Comparison of ENCODE assay signal across 9 mouse cellular contexts in the genomic region with DNA sequence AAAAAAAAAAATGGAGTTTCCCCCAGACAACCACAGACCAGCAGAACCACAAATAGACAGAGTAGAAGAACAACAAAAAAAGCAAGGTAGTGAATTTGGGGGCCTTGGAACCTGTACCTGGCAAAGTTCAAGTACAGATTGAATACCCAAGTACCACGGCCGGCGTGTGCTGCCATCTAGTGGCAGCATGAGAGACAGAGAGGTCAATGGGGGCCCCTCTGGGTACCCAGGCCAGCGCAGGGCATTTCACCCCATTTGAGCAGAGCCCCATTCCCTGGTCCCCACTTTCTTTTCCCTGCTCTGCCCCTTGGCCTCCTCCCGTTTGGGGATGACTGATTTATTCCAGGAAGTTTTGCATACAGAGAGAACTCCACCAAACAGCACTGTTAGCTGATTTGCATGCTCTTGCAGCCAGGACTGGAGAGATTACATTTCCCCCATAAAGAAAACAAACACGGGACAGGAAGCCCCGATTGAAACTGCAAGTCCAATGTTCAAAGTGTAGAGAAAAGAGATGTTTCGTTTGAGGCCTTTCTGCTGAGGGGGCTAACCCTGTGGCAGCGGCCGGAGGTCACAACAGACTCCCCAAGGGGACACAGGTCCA. TPM values are rescaled to one million over a fixed set of nuclear protein-coding genes. Genes with fewer than 3 reads are reported as not detected.
A peak's percentile ranks its signal among the peaks of the same experiment; 100 is the strongest.
DNase-seq lines count a peak whose midpoint lies in the region; ATAC-seq and TF ChIP-seq lines count a peak whose summit lies in the region.
"Had no signal": no experiment of that assay in that cellular context is flagged by ENCODE, and none has a peak within 500 bp of the region (broad histone marks: within the 10 kb centered on the region; RNA-seq: fewer than 3 reads in every experiment).

No protein-coding gene starts in this region.

- 23% methylated on average over 10 of the region's 10 CpGs for WGBS in limb, embryonic 14.5 days

- 0 out of 2 replicates have a peak overlapping the region, but pooled peaks have one; percentile 16 for H3K9ac ChIP-seq in limb, embryonic 14.5 days (ENCODE audit: low read depth, low read length, severe bottlenecking)

- no peaks in the 10 kb centered on the region for H3K9me3 ChIP-seq in limb, embryonic 14.5 days (ENCODE audit: control insufficient read depth, low read length)

- peaks cover 22% of the 10 kb centered on the region; the same call in 1 of the 2 replicates for H3K27me3 ChIP-seq in limb, embryonic 14.5 days (ENCODE audit: control insufficient read depth, insufficient read depth, low read length)

- H3K4me1 ChIP-seq in limb, embryonic 14.5 days (ENCODE audit: control insufficient read depth, insufficient read depth, low read length): no peaks in the 10 kb centered on the region

- H3K4me3 ChIP-seq in limb, embryonic 14.5 days (replicated peaks; ENCODE audit: low read length): no peak overlapping the region

- peak; percentile 60 to 70 for DNase-seq in cerebellum, postnatal 14 days
- DNase-seq in layer of hippocampus, postnatal 25 days (ENCODE audit: extremely low spot score in 1 of 2, low spot score in 1 of 2): peak; percentile 14 to 16
- no peak for DNase-seq in layer of hippocampus, adult 9-11 months
- DNase-seq in brain, adult 2 months (ENCODE audit: low read depth, low spot score): peak; percentile 15
- DNase-seq in limb, embryonic 14.5 days (ENCODE audit: low spot score): no peak
- DNase-seq in retina, embryonic 14.5 days (ENCODE audit: low spot score): peak; percentile 72
- no peak for DNase-seq in right cerebral cortex, postnatal 25 days

- no peak overlapping the region for H3K27ac ChIP-seq in limb, embryonic 14.5 days (replicated peaks; ENCODE audit: low read depth, low read length)

- TF ChIP-seq POLR2A in limb, embryonic 14.5 days (IDR thresholded peaks at IDR 0.05; ENCODE audit: borderline replicate concordance, extremely low read depth, insufficient read depth, insufficient read length): no peak

- no peak for ATAC-seq in cerebellum, adult (ENCODE audit: insufficient number of reproducible peaks, low FRiP score, low TSS enrichment)
- ATAC-seq in limb, embryonic 14.5 days (ENCODE audit: low FRiP score, low read depth): no peak

- no peak overlapping the region for H3K4me2 ChIP-seq in limb, embryonic 14.5 days (replicated peaks; ENCODE audit: low read depth, low read length, severe bottlenecking)

- no peaks in the 10 kb centered on the region for H3K36me3 ChIP-seq in limb, embryonic 14.5 days (ENCODE audit: control insufficient read depth, insufficient read depth, low read length)

RNA-seq across cellular contexts. Expression of gene Gfi1b, which starts 0.8 kb away (rescaled TPM):
- not detected for total RNA-seq in layer of hippocampus, postnatal 25 days (2021)
- polyA plus RNA-seq in limb, embryonic 14.5 days (2012; rRNA removed): 0.33 and 0.51 TPM in 2 replicates
- polyA plus RNA-seq in limb, embryonic 14.5 days (2014; fragmentation: Nextera tagmentation; extraction: Ambion mirVana): 0.29 and 0.32 TPM in 2 replicates
- total RNA-seq: left cerebral cortex, postnatal 14 days had no signal

RNA-seq across cellular contexts. Expression of gene Tsc1, which starts 18.4 kb away (rescaled TPM):
- 10 to 100 TPM; 36.1 to 44.0 TPM for total RNA-seq in layer of hippocampus, postnatal 25 days (2021)
- polyA plus RNA-seq in limb, embryonic 14.5 days (2012; rRNA removed): 18.5 and 20.4 TPM in 2 replicates
- 15.7 and 17.8 TPM in 2 replicates for polyA plus RNA-seq in limb, embryonic 14.5 days (2014; fragmentation: Nextera tagmentation; extraction: Ambion mirVana)

RNA-seq across cellular contexts. Expression of gene Gtf3c5, which starts 39.1 kb away (rescaled TPM):
- total RNA-seq in layer of hippocampus, postnatal 25 days (2021): 10 to 100 TPM; 18.9 to 19.5 TPM
- polyA plus RNA-seq in limb, embryonic 14.5 days (2012; rRNA removed): 52.4 and 52.6 TPM in 2 replicates
- polyA plus RNA-seq in limb, embryonic 14.5 days (2014; fragmentation: Nextera tagmentation; extraction: Ambion mirVana): 29.7 and 31.1 TPM in 2 replicates

RNA-seq across cellular contexts. Expression of gene Cel, which starts 59.4 kb away (rescaled TPM):
- total RNA-seq in layer of hippocampus, postnatal 25 days (2021): not detected
- 0.06 and 0.12 TPM in 2 replicates for polyA plus RNA-seq in limb, embryonic 14.5 days (2012; rRNA removed)
- polyA plus RNA-seq in limb, embryonic 14.5 days (2014; fragmentation: Nextera tagmentation; extraction: Ambion mirVana): not detected in 2 replicates
- total RNA-seq: left cerebral cortex, postnatal 14 days had no signal

Comparison
In these comparisons a context has a peak if more than half of its experiments do, and no peak if none do; other contexts are left out.
1. DNase-seq: peak in cerebellum, postnatal 14 days (2 of 2), layer of hippocampus, postnatal 25 days (2 of 2), brain, adult 2 months (single experiment) and retina, embryonic 14.5 days (single experiment); none in layer of hippocampus, adult 9-11 months (single experiment), limb, embryonic 14.5 days (single experiment) and right cerebral cortex, postnatal 25 days (single experiment).